Mouse (Mus musculus): Measurements from ENCODE around the gene Gm21985.

GRCm38 (mm10) chr2:112381219-112381618 is 115.1 kb downstream of the Gm21985 start:
- TF ChIP-seq CTCF (IDR thresholded peaks at IDR 0.05; ENCODE audit: low read depth, low read length) = no peak
- TF ChIP-seq POLR2A (IDR thresholded peaks at IDR 0.05; ENCODE audit: extremely low read depth, insufficient read depth, low read length) = no peak
